Mouse (Mus musculus) splenic B cell, adult 2 months (primary cell): Measurements from ENCODE around the gene Cyb5d1.

Experiments
- DNase-seq: peaks from one replicate; pipeline ENCODE4 v3.0.0-alpha.2; 2011; ENCODE audit warnings: low read depth, low spot score
- H3K27me3 ChIP-seq: 2 replicates; pipeline ENCODE4 v1.6.1; 2012; ENCODE audit warnings: mild to moderate bottlenecking, low read length, moderate library complexity, mixed read lengths; ENCODE audit not compliant: control insufficient read depth, poor library complexity, insufficient read depth, severe bottlenecking
- H3K36me3 ChIP-seq: 2 replicates; pipeline ENCODE4 v1.6.1; 2012; ENCODE audit warnings: mild to moderate bottlenecking, low read length, moderate library complexity, mixed read lengths; ENCODE audit not compliant: control insufficient read depth, poor library complexity, insufficient read depth, severe bottlenecking

Cyb5d1 gene

DNA sequence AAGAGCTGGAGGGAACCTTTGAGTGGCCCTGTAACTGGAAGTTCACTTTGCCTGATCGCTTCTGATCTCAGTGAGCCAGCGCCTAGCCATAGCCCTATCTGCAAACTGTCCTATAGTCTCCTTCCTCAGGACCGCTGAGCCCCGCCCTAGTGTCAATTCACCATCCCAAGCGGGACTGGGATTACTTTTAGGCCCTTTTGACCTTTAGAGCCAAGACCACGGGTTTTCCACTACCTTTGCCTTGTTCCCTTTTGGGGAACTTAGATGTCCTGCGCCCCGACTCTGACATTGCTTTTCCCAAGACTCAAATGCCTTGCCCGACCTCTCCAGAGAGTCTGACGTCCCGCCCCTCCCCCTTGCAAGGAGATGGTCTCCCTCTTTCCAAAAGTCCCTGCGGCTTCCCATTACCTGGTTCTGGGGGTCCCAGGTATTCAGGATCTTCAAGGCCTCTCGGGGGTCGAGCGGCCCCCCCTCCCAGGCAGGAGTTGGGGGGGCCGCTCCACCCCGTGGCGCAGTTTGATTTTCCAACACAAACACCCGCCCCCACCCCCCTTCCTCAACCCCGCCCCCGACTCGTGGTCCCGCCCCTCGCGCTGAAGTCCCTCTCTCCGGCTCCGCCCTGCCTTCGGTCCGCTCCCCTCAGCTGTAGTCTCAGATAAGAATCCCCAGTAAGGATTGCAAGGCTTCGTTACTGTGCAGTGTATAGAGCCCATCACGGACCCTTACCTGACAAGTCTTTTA is 24.6 kb upstream of the Cyb5d1 start:
- 0 out of 2 replicates have a peak, but pooled peaks cover 3% of the 10 kb centered on the region for H3K27me3 ChIP-seq
- peak; percentile 47 for DNase-seq
- H3K36me3 ChIP-seq: no peaks in the 10 kb centered on the region

DNA sequence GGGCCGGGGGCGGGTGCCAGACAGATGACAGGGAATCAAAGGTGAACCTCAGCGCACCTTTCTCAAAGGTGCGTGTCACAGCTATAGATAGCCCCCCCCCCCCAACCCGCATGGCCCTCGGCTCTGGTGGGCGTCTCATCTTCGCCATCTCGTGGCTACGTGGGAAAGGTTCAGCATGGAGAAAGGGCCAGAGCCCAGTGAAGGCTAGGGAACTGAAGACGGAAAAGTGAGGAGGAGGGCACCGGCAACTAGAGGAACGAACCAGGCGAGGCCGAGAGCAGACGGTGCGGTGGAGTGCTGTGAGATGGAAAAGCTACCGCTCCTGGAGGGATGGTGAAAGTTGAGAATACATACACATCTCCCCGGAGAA is 24.0 kb upstream of the Cyb5d1 start:
- Histone ChIP-seq H3K27me3 (0 out of 2 replicates have a peak, but pooled peaks cover 3% of the 10 kb centered on the region), H3K36me3 (no peaks in the 10 kb centered on the region)
- peak; percentile 63 for DNase-seq

DNA sequence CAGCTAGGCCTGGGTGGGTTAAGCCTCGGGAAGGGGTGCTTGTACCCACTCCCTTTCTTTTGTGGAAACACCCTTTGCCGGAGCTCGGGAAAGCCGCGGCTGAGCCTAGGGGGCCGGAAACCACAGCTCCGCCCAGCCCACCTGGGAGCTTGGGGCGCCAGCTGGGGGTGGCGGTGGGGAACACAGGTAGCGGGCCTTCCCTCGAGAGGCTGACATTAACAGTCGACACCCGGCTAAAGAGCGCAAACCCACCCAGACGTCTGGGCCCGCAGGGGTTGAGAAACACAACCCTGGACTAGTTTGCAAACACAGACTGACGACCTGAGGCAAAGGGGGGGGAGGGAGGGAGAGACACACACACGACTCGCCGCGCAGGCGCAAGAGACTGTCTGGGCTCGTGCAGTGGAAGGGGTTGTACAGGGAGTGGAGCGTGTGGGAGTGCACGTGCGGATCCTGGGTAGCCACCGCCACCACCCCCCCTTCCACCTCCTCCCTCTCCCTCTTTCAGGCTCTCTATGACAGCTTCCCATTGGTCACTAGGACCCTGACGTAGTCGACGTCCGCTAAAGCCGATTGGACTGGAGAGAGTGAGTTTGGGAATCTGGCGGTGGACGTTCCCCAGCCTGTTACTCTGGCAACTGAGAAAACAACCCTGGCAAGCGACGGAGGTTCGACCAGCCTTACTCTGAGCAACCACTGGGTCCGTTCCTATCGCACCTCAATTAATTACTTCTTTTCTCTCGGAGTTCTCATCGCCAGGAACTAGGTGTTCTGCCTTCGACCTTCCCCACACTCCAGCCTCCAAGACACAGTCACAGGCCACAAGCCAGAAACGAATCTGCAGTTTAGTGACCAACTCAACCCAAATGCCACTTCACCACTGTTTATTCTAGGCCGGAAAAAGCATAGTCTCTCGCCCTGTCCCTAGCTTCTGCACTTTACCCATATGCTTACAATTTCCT is 23.3 kb upstream of the Cyb5d1 start:
- DNase-seq: peak; percentile 89
- Histone ChIP-seq H3K27me3 (0 out of 2 replicates have a peak, but pooled peaks cover 3% of the 10 kb centered on the region), H3K36me3 (no peaks in the 10 kb centered on the region)

DNA sequence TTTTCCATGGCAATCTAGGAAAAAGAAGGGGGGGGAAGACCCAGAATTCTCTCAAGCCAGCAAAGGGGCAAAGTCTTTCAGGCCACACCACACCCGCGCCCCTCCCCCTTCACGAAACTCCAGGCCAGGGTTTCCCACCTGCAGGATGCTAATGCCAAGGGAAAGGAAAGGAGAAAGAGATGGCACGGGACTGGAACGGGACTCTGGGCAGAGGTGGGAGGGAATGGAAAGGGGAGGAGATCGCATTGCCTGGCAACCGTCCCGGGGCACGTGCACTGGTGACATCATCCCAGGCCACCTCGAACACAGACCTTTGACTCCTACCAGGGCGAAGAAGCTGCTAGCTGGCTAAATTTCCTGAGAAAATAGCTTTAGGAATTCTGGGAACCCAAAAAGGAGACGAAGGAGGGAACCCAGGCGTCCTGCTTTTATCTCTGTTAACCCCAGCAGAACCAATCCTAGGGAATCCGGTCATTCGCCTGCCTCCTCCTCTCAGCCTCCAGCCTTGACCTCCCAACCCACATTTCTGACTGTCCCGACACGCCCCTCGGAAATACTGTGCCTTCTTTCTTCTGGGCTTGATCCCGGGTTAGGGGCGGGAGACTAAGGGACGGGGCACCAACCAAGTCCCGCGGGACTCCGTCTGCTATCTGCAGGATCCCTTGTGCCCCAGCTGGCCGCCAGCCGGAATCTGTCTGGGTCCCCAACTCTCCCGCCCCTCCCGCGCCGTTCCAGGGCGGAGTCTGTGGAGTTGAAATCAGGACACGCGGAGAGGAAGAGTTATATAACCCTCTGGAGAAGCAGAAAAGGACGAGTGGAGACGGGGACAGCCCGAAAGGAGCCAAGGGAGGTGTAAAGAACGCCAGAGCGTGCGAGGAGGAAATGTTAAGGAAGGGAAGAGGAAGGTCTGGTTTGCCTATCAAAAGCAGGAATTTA is 22.3 kb upstream of the Cyb5d1 start:
- 0 out of 2 replicates have a peak, but pooled peaks cover 3% of the 10 kb centered on the region for H3K27me3 ChIP-seq
- DNase-seq: peak; percentile 70
- no peaks in the 10 kb centered on the region for H3K36me3 ChIP-seq

DNA sequence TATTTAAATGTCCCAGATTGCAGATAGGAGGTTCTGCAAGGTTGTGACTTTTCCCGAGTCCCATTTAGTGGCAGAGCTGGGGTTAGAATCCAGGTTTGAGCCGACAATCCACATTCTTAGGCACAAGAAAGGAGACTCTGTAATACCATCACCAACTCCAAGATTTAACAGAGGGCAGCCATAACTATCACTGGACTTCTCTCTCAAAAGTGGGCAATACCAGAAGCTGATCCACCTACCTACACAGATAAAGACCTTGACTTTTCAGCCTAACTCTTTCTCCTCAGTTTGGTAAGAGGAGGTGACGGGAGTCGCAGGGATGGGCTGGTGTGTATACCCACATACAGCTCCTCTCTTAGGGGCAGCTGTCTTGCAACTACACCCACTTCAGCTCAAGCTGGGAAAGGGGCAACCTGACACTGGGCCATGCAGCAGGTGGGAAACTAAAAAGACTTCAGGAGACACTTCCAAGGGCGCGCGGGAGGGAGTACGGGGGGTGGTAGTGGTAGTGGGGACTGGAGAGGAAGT is 21.6 kb upstream of the Cyb5d1 start:
- Histone ChIP-seq H3K27me3 (0 out of 2 replicates have a peak, but pooled peaks cover 3% of the 10 kb centered on the region), H3K36me3 (no peaks in the 10 kb centered on the region)
- peak; percentile 6 for DNase-seq

DNA sequence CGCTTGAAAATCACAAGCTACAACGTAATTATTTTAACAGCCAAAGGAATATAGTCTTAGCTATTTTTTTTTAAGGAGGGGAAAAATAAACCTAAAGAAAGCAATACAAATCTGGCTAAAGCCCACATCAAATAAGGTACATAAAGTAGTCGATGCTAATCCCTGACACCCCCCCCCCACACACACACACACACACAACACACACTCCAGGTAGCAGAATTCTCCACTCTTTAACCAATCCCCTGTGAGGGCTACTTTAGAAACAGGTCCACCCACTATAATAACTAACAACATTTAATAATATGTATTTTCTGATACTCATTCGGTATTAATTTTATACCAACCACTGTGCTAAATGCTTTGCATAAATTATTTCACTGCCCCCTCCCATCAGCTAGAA is 21.1 kb upstream of the Cyb5d1 start:
- Histone ChIP-seq H3K36me3 (no peaks in the 10 kb centered on the region), H3K27me3 (0 out of 2 replicates have a peak, but pooled peaks cover 3% of the 10 kb centered on the region)
- DNase-seq: no peak

- H3K27me3 ChIP-seq: 0 out of 2 replicates have a peak, but pooled peaks cover 3% of the 10 kb centered on the region
- DNase-seq: peak; percentile 22
- H3K36me3 ChIP-seq: no peaks in the 10 kb centered on the region
These were observed 20.4 kb upstream of the Cyb5d1 start for GRCm38 (mm10) chr11:69415668-69416451.

DNA sequence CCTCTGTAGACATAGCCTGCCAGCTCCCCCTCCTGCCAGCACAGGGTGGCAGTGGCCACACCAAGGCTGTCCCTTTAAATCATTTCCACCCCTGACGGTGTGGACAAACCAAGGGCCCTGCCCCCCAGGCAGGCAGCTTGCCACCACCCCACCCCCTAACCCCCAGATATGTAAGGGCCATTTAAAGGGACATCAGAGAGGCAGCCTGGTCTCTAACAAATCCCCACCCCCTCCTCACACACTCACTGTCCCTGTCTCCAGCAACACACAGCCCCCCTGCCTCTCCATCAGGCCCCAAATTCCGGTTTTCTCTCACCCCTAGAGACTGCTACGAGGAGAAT is 19.9 kb upstream of the Cyb5d1 start:
- DNase-seq: no peak
- H3K27me3 ChIP-seq: 0 out of 2 replicates have a peak, but pooled peaks cover 3% of the 10 kb centered on the region
- H3K36me3 ChIP-seq: no peaks in the 10 kb centered on the region

DNA sequence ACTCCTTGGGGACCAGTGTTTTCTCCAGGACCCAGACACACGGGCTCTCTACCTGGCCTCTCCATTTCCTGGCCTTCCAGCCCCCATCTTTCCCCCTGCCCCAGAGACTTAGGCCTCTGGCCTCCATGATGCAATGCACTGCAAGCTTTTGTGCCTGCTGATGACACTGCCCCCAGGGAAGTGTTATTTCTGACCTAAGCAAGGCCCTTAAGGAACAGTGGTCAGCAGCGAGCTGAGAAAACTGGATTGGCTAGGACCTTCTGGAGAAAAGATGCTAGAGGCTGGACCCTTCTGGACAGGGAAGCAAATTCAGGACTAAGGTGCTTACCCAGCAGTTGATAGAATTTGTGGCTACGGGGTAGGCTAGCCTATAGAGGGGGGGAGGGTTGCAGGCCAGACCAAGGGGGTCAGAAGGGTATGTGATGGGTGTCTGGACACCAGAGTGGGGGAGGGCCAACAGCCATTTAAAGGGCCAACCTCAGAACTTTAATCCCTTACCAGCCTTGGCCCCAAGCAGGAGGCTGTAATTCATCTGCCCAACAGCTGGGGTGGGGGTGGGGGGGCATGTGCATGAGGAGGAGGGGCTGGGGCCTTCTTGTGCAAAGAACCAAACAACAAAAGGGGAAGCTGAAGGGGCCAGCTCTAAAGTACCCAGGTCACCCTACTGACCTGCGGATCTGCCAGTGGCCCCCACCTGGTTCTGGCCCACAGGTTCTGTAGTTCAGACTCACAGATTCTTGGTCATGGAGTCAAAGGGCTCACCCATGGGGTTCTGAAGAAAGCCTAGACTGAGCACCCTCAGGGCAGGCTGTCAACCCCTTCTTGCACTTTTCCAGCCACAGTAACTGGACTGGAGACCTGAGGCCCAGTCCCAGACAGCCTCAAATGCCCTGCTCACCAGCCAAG is 19.2 kb upstream of the Cyb5d1 start:
- DNase-seq: peak; percentile 12
- H3K36me3 ChIP-seq: no peaks in the 10 kb centered on the region
- 0 out of 2 replicates have a peak, but pooled peaks cover 3% of the 10 kb centered on the region for H3K27me3 ChIP-seq

- no peaks in the 10 kb centered on the region for H3K36me3 ChIP-seq
- H3K27me3 ChIP-seq: 0 out of 2 replicates have a peak, but pooled peaks cover 3% of the 10 kb centered on the region
- peak; percentile 26 for DNase-seq
These were observed 18.1 kb upstream of the Cyb5d1 start, which contains the start of gene Kdm6b for GRCm38 (mm10) chr11:69413221-69414181. TSS of gene Kdm6b (minus strand) at chr11:69413675.

- H3K27me3 ChIP-seq: no peaks in the 10 kb centered on the region
- DNase-seq: no peak
- H3K36me3 ChIP-seq: no peaks in the 10 kb centered on the region
These were observed 17.1 kb upstream of the Cyb5d1 start for GRCm38 (mm10) chr11:69412548-69412947.
